Mouse (Mus musculus): ENCODE results near the gene 1700024G13Rik. TPM values are rescaled to one million over a fixed set of nuclear protein-coding genes. Genes with fewer than 3 reads are reported as not detected.
"Not testable (repeated sequence)": the region's sequence is repeated elsewhere in the genome, so short reads cannot be mapped to it uniquely, and the experiment has no call there.

1700024G13Rik gene
- polyA plus RNA-seq (2012; rRNA removed): not detected in 2 replicates

DNA sequence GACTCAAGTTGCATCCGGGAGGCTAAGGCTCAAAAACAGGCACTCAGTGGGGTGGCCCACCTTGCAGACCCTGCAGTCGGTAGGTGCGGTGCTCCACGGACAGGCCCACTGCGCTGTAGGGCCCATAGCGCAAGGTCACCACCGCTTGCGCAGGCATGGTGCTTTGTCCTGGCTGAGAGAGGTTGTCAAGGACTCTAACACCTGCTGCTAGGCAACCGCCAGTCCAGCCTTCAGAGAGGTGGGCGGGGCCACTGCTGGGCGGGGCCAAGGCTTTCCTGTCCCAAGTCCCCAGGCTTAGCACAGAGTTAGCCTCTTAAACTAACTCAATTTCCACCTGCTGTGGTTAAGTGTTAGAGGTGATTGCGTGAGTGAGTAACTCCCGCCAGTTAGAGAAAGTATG is at the start of gene 1700024G13Rik:
Gene 1700024G13Rik (minus strand): TSS at position 196 of the 400 bp plus-strand sequence.
- H3K36me3 ChIP-seq (ENCODE audit: control insufficient read depth, insufficient read depth, low read length): no peaks in the 10 kb centered on the region
- 12% methylated on average over 13 of the region's 13 CpGs for WGBS
- no peak for DNase-seq (ENCODE audit: low read depth in 1 of 2, low spot score in 2 of 2)
- TF ChIP-seq CTCF (IDR thresholded peaks at IDR 0.05; ENCODE audit: extremely low read depth, insufficient read depth, insufficient read length, insufficient replicate concordance) (no peak), POLR2A (IDR thresholded peaks at IDR 0.05; ENCODE audit: low read depth, low read length) (no peak)
- no peak within 1 kb of the TSS for H3K4me3 ChIP-seq (ENCODE audit: extremely low read depth, insufficient read depth, insufficient read length)
- H3K27me3 ChIP-seq (ENCODE audit: control insufficient read depth, insufficient read depth, low read length): no peaks in the 10 kb centered on the region
- no peak within 1 kb of the TSS for H3K27ac ChIP-seq (ENCODE audit: insufficient read depth, low read length)
- no peaks in the 10 kb centered on the region for H3K4me1 ChIP-seq (ENCODE audit: control insufficient read depth, insufficient read depth, insufficient read length)

GRCm38 (mm10) chr14:32437352-32437793 is 49.2 kb upstream of the 1700024G13Rik start:
- Histone ChIP-seq H3K27ac (ENCODE audit: insufficient read depth, low read length) (no peak overlapping the region), H3K27me3 (ENCODE audit: control insufficient read depth, insufficient read depth, low read length) (no peaks in the 10 kb centered on the region), H3K4me3 (ENCODE audit: extremely low read depth, insufficient read depth, insufficient read length) (no peak overlapping the region), H3K36me3 (ENCODE audit: control insufficient read depth, insufficient read depth, low read length) (no peaks in the 10 kb centered on the region), H3K4me1 (ENCODE audit: control insufficient read depth, insufficient read depth, insufficient read length) (no peaks in the 10 kb centered on the region)
- TF ChIP-seq POLR2A (IDR thresholded peaks at IDR 0.05; ENCODE audit: low read depth, low read length) (no peak), CTCF (IDR thresholded peaks at IDR 0.05; ENCODE audit: extremely low read depth, insufficient read depth, insufficient read length, insufficient replicate concordance) (no peak)
- WGBS: 64% methylated on average over 5 of the region's 5 CpGs
- DNase-seq (ENCODE audit: low read depth in 1 of 2, low spot score in 2 of 2): no peak

GRCm38 (mm10) chr14:32429030-32429602 is 40.9 kb upstream of the 1700024G13Rik start:
- 49% methylated on average over 8 of the region's 8 CpGs for WGBS
- no peak for DNase-seq (ENCODE audit: low read depth in 1 of 2, low spot score in 2 of 2)
- Histone ChIP-seq H3K4me3 (ENCODE audit: extremely low read depth, insufficient read depth, insufficient read length) (no peak overlapping the region), H3K27ac (ENCODE audit: insufficient read depth, low read length) (no peak overlapping the region), H3K27me3 (ENCODE audit: control insufficient read depth, insufficient read depth, low read length) (no peaks in the 10 kb centered on the region), H3K4me1 (ENCODE audit: control insufficient read depth, insufficient read depth, insufficient read length) (no peaks in the 10 kb centered on the region), H3K36me3 (ENCODE audit: control insufficient read depth, insufficient read depth, low read length) (no peaks in the 10 kb centered on the region)
- no peak for TF ChIP-seq CTCF (IDR thresholded peaks at IDR 0.05; ENCODE audit: extremely low read depth, insufficient read depth, insufficient read length, insufficient replicate concordance)
- no peak for TF ChIP-seq POLR2A (IDR thresholded peaks at IDR 0.05; ENCODE audit: low read depth, low read length)

GRCm38 (mm10) chr14:32423946-32424345 is 35.8 kb upstream of the 1700024G13Rik start:
- DNase-seq (ENCODE audit: low read depth in 1 of 2, low spot score in 2 of 2): no peak
- no peaks in the 10 kb centered on the region for H3K4me1 ChIP-seq (ENCODE audit: control insufficient read depth, insufficient read depth, insufficient read length)
- 87% methylated on average over 7 of the region's 7 CpGs for WGBS
- no peaks in the 10 kb centered on the region for H3K27me3 ChIP-seq (ENCODE audit: control insufficient read depth, insufficient read depth, low read length)
- H3K36me3 ChIP-seq (ENCODE audit: control insufficient read depth, insufficient read depth, low read length): no peaks in the 10 kb centered on the region
- TF ChIP-seq POLR2A (IDR thresholded peaks at IDR 0.05; ENCODE audit: low read depth, low read length) (no peak), CTCF (IDR thresholded peaks at IDR 0.05; ENCODE audit: extremely low read depth, insufficient read depth, insufficient read length, insufficient replicate concordance) (no peak)
- H3K27ac ChIP-seq (ENCODE audit: insufficient read depth, low read length): no peak overlapping the region
- no peak overlapping the region for H3K4me3 ChIP-seq (ENCODE audit: extremely low read depth, insufficient read depth, insufficient read length)

DNA sequence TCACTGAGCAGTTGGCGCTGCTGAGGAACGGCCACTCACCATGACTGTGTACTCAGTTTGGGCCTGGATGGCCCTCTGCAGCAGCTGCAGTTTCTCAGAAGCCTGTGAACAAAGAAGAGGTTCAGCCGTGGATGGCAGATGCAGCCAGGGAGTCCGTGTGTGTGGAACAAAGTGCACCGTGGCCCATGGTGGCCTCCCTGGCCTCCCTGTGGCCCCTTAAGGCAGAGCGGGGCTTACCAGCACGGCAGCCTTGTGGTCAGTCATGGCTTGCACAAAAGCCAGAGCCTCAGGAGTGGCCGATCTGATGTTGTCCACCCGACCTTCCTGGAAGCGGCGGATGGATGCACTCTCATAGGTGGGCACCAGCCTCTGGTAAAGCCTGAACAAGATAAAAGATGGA is 30.6 kb upstream of the 1700024G13Rik start:
- no peak overlapping the region for H3K27ac ChIP-seq (ENCODE audit: insufficient read depth, low read length)
- H3K27me3 ChIP-seq (ENCODE audit: control insufficient read depth, insufficient read depth, low read length): no peaks in the 10 kb centered on the region
- 88% methylated on average over 11 of the region's 11 CpGs for WGBS
- H3K4me1 ChIP-seq (ENCODE audit: control insufficient read depth, insufficient read depth, insufficient read length): no peaks in the 10 kb centered on the region
- H3K36me3 ChIP-seq (ENCODE audit: control insufficient read depth, insufficient read depth, low read length): no peaks in the 10 kb centered on the region
- TF ChIP-seq POLR2A (IDR thresholded peaks at IDR 0.05; ENCODE audit: low read depth, low read length) (no peak), CTCF (IDR thresholded peaks at IDR 0.05; ENCODE audit: extremely low read depth, insufficient read depth, insufficient read length, insufficient replicate concordance) (no peak)
- DNase-seq (ENCODE audit: low read depth in 1 of 2, low spot score in 2 of 2): no peak
- no peak overlapping the region for H3K4me3 ChIP-seq (ENCODE audit: extremely low read depth, insufficient read depth, insufficient read length)

DNA sequence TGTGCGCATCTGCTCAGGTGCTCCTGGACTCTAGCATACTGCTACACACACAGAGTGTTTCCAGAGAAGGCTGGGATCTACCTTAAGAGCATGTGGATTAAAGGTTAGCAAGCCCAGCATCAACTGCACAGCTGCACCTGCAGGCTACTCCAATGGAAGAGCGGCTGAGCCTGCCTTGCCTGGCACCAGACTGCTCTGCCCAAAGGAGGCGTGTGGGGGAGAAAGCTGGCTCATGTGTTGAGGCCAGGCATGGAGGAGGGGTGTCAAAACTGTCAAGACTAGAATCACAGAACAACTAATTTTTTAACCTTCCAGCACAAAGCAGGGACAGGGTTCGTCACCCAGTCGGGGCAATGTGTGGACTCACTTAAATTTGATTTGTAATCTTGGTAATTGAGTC is 23.9 kb upstream of the 1700024G13Rik start:
- Histone ChIP-seq H3K36me3 (ENCODE audit: control insufficient read depth, insufficient read depth, low read length) (no peaks in the 10 kb centered on the region), H3K27me3 (ENCODE audit: control insufficient read depth, insufficient read depth, low read length) (no peaks in the 10 kb centered on the region), H3K27ac (ENCODE audit: insufficient read depth, low read length) (no peak overlapping the region), H3K4me3 (ENCODE audit: extremely low read depth, insufficient read depth, insufficient read length) (no peak overlapping the region), H3K4me1 (ENCODE audit: control insufficient read depth, insufficient read depth, insufficient read length) (no peaks in the 10 kb centered on the region)
- no peak for TF ChIP-seq CTCF (IDR thresholded peaks at IDR 0.05; ENCODE audit: extremely low read depth, insufficient read depth, insufficient read length, insufficient replicate concordance)
- TF ChIP-seq POLR2A (IDR thresholded peaks at IDR 0.05; ENCODE audit: low read depth, low read length): no peak
- DNase-seq (ENCODE audit: low read depth in 1 of 2, low spot score in 2 of 2): no peak
- WGBS: 89% methylated on average over 5 of the region's 5 CpGs

- Histone ChIP-seq H3K36me3 (ENCODE audit: control insufficient read depth, insufficient read depth, low read length) (no peaks in the 10 kb centered on the region), H3K4me1 (ENCODE audit: control insufficient read depth, insufficient read depth, insufficient read length) (no peaks in the 10 kb centered on the region), H3K4me3 (ENCODE audit: extremely low read depth, insufficient read depth, insufficient read length) (no peak overlapping the region), H3K27me3 (ENCODE audit: control insufficient read depth, insufficient read depth, low read length) (no peaks in the 10 kb centered on the region), H3K27ac (ENCODE audit: insufficient read depth, low read length) (no peak overlapping the region)
- no peak for DNase-seq (ENCODE audit: low read depth in 1 of 2, low spot score in 2 of 2)
- TF ChIP-seq CTCF (IDR thresholded peaks at IDR 0.05; ENCODE audit: extremely low read depth, insufficient read depth, insufficient read length, insufficient replicate concordance): no peak
- WGBS: 96% methylated on average over 5 of the region's 5 CpGs
Measured at GRCm38 (mm10) chr14:32410084-32410483, 21.9 kb upstream of the 1700024G13Rik start.

DNA sequence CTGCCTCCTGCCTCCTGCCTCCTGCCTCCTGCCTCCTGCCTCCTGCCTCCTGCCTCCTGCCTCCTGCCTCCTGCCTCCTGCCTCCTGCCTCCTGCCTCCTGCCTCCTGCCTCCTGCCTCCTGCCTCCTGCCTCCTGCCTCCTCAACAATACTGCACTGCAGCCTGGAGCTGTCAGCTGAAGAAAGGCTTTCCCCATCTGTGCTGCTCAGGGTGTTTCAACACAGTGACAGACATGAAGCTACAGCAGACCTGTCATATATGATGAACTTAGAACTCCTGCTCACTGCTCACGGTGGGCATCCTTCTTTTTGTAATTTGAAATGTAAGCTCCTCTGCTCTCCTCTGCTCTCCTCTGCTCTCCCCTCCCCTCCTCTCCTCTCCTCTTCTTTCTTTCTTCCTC is 17.2 kb upstream of the 1700024G13Rik start:
- not testable (repeated sequence) for H3K4me1 ChIP-seq (ENCODE audit: control insufficient read depth, insufficient read depth, insufficient read length); H3K36me3 ChIP-seq (ENCODE audit: control insufficient read depth, insufficient read depth, low read length); H3K4me3 ChIP-seq (ENCODE audit: extremely low read depth, insufficient read depth, insufficient read length); H3K27ac ChIP-seq (ENCODE audit: insufficient read depth, low read length); H3K27me3 ChIP-seq (ENCODE audit: control insufficient read depth, insufficient read depth, low read length); DNase-seq (ENCODE audit: low read depth in 1 of 2, low spot score in 2 of 2)
- WGBS: 69% methylated on average over 1 of the region's 1 CpGs

Data from spleen, adult 2 months (tissue).